Mouse (Mus musculus) spleen, postnatal 36 days (tissue): Measurements from ENCODE around the gene Gm8024.
"Not testable (repeated sequence)": the region's sequence is repeated elsewhere in the genome, so short reads cannot be mapped to it uniquely, and the experiment has no call there.

Experiments
- DNase-seq, 2 experiments: peaks; one replicate each; pipeline ENCODE4 v3.0.0; 2022; ENCODE audit warnings: low spot score in 2 of 2, mixed read lengths in 1 of 2

Gm8024 gene

DNA sequence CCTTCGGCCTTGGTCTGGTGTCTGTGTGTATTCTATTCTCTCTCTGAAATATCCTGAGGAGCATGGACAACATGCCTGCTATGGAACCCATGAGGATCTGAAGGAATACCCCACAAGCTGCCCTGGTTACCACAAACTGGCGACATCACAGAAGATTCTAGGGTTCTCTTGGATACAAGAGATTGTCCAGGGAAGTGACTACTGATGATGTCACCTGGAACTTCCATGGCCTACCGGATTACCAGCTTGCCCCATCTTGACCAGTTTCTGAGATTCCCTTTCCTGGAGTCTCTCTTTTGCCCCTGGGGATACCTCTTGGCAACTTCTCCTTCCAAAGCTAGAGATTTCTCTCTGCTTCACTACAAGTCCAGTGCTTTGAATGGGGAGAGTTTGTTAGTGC lies at the start of gene Gm8024:
Gene Gm8024, minus strand, starts transcription at position 101 of the 400 bp plus-strand sequence.
- DNase-seq: not testable (repeated sequence)

DNA sequence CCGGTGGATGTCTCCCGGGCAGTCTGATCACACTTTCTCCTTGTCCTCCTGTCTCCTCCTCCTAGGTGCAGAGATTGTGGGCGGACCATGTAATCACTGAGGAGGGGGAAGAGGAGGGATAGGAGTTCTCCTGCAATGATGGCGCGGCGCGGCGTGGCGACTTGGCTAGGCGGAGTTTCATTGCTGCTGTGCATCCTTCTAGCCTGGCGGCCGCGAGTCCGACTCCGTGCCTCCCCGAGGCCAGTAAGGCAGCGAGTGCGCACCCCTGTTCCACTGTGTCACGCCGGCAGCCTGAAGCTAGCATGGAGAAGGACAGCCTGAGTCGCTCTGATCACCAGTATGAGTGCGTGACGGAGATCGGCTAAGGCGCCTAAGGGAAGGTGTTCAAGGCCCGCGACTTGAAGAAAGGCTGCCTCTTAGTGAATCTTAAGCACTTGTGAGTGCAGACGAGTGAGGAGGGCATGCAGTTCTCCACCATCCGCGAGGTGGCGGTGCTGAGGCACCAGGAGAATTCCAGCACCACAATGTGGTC lies 19.2 kb upstream of the Gm8024 start:
- not testable (repeated sequence) for DNase-seq

DNA sequence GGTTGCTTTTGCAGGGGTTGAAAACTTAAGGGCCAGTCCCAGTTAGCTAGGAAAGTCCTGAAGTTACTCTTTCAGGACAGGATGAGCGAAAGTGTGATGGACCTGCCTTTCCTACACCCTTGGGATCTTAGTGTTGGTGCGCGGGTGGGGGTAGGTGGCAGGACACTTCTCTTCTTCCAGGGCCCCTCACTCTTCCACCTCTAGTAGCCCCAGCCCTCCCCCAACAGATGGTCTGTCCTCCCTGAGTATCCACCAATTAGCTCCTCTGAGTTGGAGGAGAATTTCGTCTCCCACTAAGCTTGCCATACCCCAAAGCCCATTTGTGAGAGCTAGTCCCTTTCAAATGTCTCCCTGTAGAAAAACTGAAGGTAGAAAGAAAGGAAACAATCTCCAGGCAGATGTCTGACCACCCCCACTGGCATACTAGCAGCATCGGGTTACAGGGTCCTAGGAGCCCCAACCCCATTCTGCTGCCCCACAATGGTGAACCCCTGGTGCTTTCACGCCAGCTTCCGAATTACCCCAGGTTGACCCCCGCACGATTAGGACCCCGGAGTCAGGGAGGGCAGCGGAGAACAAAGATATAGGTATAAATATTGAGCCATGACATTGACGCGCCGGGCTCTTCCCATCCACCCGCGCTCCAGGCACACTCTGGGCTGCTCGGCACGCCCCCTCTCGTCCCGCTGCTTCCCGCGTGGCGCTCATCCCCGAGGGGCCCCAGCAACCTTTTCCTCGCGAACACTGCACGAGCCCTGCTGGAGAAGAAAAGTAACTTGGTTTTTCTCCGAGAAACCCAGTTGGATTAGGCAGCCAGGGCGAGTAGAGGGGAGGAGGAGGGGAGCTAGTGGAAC lies 18.5 kb upstream of the Gm8024 start:
- not testable (repeated sequence) for DNase-seq

DNA sequence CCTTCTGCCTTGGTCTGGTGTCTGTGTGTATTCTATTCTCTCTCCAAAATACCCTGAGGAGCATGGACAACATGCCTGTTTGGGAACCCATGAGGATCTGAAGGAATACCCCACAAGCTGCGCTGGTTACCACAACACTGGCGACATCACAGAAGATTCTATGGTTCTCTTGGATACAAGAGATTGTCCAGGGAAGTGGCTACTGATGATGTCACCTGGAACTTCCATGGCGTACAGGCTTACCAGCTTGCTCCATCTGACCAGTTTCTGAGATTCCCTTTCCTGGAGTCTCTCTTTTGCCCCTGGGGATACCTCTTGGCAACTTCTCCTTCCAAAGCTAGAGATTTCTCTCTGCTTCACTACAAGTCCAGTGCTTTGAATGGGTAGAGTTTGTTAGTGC lies 21.8 kb downstream of the Gm8024 start, which contains the start of gene Gm8020:
Gene Gm8020, minus strand, starts transcription at position 101 of the 400 bp plus-strand sequence.
- not testable (repeated sequence) for DNase-seq
